Mouse (Mus musculus): ENCODE measurements around the gene Ksr1.

Gene Ksr1

GRCm38 (mm10) chr11:79065463-79066190, 80.6 kb downstream of the Ksr1 start:
- DNase-seq (ENCODE audit: low spot score) = no peak

GRCm38 (mm10) chr11:79064311-79064710, 81.9 kb downstream of the Ksr1 start:
- no peak for DNase-seq (ENCODE audit: low spot score)

GRCm38 (mm10) chr11:79063616-79064015, 82.6 kb downstream of the Ksr1 start:
- no peak for DNase-seq (ENCODE audit: low spot score)

GRCm38 (mm10) chr11:79062897-79063296, 83.3 kb downstream of the Ksr1 start:
- DNase-seq (ENCODE audit: low spot score) = no peak

DNA sequence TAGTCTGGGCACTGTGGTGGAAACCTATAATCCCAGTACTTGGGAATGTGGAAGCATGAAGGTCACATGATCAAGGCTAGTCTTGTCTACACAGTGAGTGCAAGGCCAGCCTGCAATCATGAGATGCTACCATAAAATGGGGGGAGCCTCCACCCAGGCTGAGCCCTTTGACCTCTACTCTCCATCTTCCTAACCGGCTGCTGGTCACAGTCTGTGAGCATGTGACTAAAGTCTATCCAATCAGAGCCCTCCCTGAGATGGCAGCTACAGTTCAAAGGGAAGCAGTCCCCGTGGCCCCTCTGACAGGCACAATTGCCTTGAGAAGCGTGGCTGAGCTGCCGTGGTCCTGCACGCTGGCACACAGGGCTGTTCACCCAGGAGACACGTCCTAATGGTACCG, 84.4 kb downstream of the Ksr1 start:
- DNase-seq (ENCODE audit: low spot score) = peak; percentile 39

GRCm38 (mm10) chr11:79059850-79060249, 86.4 kb downstream of the Ksr1 start:
- no peak for DNase-seq (ENCODE audit: low spot score)

GRCm38 (mm10) chr11:79059062-79059461, 87.1 kb downstream of the Ksr1 start:
- no peak for DNase-seq (ENCODE audit: low spot score)

DNA sequence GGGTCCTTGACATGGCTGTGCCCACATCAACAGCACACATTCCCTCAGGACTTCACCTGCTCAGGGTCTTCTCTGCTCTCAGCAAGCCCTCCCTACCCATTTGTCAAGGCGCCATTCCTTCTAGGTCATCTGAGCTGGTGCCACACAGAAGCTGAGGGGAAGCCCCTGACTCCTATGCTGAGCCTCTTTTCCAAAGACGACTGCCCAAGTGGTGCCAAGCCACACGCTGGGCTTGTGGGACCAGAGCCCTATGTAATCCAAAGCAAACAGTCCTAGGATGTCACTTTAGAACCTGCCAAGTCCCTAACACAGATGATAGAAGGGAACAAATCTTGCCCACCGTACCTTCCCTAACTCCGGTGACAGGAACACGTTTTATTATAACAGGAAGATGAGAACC, 87.6 kb downstream of the Ksr1 start:
- DNase-seq (ENCODE audit: low spot score) = no peak

- no peak for DNase-seq (ENCODE audit: low spot score)
Observed at GRCm38 (mm10) chr11:79057809-79058208, 88.4 kb downstream of the Ksr1 start.

GRCm38 (mm10) chr11:79056891-79057290, 89.3 kb downstream of the Ksr1 start:
- no peak for DNase-seq (ENCODE audit: low spot score)

GRCm38 (mm10) chr11:79056027-79056426, 90.2 kb downstream of the Ksr1 start:
- DNase-seq (ENCODE audit: low spot score) = no peak

DNA sequence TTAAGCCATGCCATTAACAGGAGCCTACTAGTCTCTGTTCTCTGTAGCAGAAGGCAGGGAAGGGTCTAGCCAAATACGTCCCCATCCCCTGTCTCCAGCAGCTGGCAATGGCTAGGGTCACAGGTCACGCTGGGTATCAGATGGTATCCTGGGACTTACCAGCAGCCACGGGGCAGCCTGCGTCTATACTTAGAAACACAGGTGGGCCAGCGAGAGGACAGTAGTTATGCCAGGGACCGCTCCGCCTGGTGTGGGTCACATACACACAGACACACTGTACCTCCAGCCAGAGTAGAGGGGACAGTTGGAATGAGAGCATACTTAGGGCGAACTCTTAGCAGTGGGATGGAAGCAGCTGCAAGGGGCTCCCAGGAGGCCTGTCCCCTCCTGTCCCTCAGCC, 91.0 kb downstream of the Ksr1 start:
- no peak for DNase-seq (ENCODE audit: low spot score)

- peak; percentile 35 for DNase-seq (ENCODE audit: low spot score)
Observed at GRCm38 (mm10) chr11:79054161-79055152, 91.8 kb downstream of the Ksr1 start.

- DNase-seq (ENCODE audit: low spot score) = no peak
Observed at GRCm38 (mm10) chr11:79053437-79053836, 92.8 kb downstream of the Ksr1 start.

- DNase-seq (ENCODE audit: low spot score) = no peak
Observed at GRCm38 (mm10) chr11:79052769-79053168, 93.4 kb downstream of the Ksr1 start.

DNA sequence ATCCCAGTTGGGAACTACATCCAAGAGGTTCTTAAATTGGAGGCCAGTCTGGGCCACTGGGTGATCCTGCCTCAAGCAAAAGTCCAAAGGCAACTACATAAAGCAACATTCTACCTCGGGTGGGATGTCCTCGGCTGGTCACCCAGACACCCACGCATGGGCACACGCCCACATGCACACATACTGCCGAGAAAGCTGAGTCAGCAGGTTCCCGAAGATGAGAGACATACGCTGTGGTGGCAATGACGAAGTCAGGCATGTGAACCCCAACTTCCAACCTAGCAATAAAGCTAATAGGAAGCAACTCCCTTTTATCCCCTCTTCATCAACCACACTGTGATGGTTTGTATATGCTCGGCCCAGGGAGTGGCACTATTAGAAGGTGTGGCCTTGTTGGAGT, 94.7 kb downstream of the Ksr1 start:
- DNase-seq (ENCODE audit: low spot score) = no peak

- no peak for DNase-seq (ENCODE audit: low spot score)
Observed at GRCm38 (mm10) chr11:79050781-79051507, 95.3 kb downstream of the Ksr1 start.

- DNase-seq (ENCODE audit: low spot score) = no peak
Observed at GRCm38 (mm10) chr11:79048906-79049305, 97.3 kb downstream of the Ksr1 start.

DNA sequence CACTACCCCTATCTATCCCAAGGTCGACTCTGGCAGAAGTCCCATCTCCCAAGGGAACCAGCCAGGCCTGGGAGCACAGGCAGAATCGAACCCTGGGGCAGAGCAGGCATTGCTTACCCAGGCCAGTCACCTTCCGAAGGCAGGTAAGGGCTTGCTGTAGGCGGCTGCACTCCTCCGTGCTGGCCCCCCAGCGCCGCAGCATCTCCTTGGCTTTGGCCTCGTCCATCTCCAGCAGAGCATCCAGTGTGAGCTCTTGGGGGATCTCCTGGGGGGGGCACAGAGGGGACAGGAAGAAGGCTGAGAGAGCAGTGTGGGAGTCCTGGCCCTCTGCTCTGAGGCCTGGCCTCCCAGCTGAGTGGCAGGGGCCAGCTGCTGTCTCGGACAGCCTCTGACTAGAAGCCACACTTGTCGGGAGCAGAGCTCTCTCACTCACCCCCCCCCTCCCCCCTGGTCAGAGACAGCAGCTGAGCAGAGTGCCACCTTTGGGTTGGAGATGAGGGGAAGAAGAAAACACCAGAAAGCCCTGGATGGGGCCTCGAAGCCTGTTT, 99.0 kb downstream of the Ksr1 start:
- DNase-seq (ENCODE audit: low spot score) = no peak

DNA sequence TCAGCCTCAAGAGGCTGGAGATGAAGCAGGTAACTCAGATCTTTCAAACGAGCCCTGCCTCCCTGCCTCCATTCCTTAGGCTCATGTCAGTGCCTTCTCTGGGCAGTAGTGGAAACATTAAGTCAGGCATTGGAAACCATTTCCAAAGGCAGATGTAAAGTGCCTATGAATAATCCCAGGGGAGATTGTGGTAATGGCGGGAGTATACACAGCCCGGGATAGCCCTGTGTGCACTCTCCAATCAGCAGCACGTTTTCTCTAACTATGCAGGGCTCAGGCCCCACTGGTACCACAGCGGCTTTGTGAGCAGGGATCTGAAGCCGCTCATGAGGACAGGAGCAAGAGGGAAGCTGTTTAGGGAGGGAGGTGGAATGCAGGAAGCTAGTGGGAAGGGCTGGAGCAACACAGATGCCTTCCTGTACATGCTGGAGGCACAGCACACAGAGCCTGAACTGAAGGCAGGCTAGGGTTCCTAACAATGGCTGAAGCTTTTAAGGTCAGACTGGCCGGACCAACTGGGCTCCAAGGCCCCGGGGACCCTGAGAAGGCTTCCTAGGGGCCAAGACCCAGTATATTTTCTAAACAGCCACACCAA, 99.5 kb downstream of the Ksr1 start:
- peak; percentile 22 for DNase-seq (ENCODE audit: low spot score)

DNA sequence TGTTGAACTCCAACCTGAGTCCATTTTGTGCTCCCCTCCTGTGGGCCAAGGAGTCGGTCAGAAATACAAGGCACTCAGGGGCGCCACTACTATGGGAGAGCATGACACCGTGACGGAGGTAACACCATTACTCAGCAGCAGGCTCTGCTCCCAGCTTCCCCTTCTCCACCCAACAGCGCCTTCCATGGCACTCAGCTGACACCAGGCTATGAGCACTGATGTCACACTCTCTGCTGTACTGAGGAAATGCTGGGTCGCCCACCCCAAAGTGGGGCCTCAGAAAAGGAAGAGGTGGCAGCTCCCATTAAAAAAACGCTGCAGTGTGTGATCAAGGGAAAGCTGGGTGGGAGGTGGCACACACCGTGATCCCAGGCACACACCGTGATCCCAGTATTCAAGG, 101.0 kb downstream of the Ksr1 start:
- no peak for DNase-seq (ENCODE audit: low spot score)

- DNase-seq (ENCODE audit: low spot score) = no peak
Observed at GRCm38 (mm10) chr11:79044798-79045197, 101.4 kb downstream of the Ksr1 start.
